Mouse (Mus musculus): ENCODE results near the gene Nkd2. TPM values are rescaled to one million over a fixed set of nuclear protein-coding genes. Genes with fewer than 3 reads are reported as not detected.

The Nkd2 gene
- total RNA-seq, 2 experiments from 2014 or later, result 2.9 to 5.0 TPM

DNA sequence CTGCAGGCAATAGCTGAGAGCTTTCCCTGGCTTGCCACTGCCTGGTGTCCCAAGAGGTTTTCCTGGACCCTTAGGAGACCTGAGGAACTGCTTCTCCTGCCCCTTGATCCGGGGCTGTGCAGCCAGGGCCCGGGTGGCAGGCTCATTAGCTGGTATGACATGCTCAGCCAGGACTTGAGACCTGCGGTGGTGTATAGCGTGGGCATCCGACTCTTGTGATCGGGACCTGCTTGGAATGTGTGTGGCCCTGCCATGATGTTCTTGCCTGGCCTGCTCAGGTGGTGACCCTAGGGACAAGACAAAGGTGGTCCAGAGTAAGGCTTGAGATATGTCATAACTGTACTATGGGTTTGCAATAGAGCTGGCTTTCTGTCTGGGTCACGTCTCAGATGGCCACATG lies 26.2 kb downstream of the Nkd2 start:
- no peak for DNase-seq (ENCODE audit: low spot score in 2 of 2)

GRCm38 (mm10) chr13:73818921-73819320 lies 28.5 kb downstream of the Nkd2 start:
- DNase-seq (ENCODE audit: low spot score in 2 of 2), result no peak

- no peak for DNase-seq (ENCODE audit: low spot score in 2 of 2)
Observed at GRCm38 (mm10) chr13:73816338-73816737, 31.1 kb downstream of the Nkd2 start.

GRCm38 (mm10) chr13:73814181-73814580 lies 33.2 kb downstream of the Nkd2 start:
- DNase-seq (ENCODE audit: low spot score in 2 of 2), result no peak

DNA sequence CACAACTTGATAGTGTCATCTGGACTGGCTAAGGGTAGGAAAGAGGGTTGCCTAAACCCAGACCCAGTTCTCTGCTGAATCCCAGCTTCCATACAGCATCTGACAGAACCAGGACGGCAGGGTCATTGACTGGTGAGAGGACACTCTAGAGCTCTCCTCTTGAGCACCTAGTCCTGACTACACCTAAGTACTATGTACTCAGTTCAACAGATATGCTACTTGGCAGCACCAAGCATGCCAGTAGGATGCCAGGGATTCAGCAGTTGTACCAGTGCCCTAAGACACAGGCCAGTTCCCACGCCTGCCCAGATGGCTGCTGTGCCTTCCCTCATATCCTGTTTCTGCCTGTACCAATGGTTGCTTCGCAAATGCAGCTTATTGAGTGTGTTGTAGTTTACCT lies 34.5 kb downstream of the Nkd2 start:
- no peak for DNase-seq (ENCODE audit: low spot score in 2 of 2)

DNA sequence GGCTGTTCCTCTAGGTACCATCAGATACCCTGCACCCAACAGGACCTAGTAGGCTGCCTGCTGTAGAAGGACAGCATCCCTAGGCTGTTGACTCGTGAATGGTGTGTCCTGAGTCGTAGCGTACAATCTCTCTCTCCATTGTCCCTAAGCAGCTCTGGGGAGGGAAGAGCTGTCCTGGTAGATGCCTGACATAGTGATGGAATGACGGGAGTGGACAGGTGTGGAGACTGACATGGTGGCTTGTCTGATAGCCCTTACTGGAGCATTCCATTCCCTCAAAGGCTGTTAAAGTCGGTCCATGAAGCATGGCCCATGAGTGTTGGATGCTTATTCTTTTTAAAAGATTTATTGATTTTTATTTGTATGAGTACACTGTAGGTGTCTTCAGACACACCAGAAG lies 42.5 kb downstream of the Nkd2 start:
- no peak for DNase-seq (ENCODE audit: low spot score in 2 of 2)

GRCm38 (mm10) chr13:73803450-73804178 lies 43.8 kb downstream of the Nkd2 start:
- DNase-seq (ENCODE audit: low spot score in 2 of 2), result peak; percentile 28 to 47

- DNase-seq (ENCODE audit: low spot score in 2 of 2), result no peak
Observed at GRCm38 (mm10) chr13:73799110-73799509, 48.3 kb downstream of the Nkd2 start.

- DNase-seq (ENCODE audit: low spot score in 2 of 2), result no peak
Observed at GRCm38 (mm10) chr13:73793171-73793570, 54.3 kb downstream of the Nkd2 start.

- DNase-seq (ENCODE audit: low spot score in 2 of 2), result no peak
Observed at GRCm38 (mm10) chr13:73792176-73792575, 55.3 kb downstream of the Nkd2 start.

DNA sequence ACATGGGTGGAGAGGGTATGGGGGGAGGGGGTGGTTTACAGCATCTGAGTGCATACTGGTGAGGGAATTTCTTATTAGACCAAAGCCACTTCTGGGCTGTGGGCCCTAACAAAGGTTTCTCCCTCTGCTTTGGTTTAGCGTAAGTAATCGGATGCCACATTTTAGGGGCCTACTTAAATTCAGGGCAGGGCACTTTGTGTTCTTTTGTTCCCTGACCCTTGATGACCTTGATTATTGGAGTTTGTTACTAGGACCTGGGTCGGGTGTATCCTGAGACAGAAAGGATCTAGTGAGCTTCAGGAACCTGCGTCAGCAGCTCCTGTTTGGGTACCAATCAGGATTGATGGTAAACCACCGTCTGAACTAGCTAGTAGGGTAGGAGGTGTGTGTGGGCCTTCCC lies 64.9 kb downstream of the Nkd2 start:
- DNase-seq (ENCODE audit: low spot score in 2 of 2), result no peak

- DNase-seq (ENCODE audit: low spot score in 2 of 2), result no peak
Observed at GRCm38 (mm10) chr13:73777578-73777977, 69.9 kb downstream of the Nkd2 start.

- DNase-seq (ENCODE audit: low spot score in 2 of 2), result no peak
Observed at GRCm38 (mm10) chr13:73775786-73776185, 71.6 kb downstream of the Nkd2 start.

- DNase-seq (ENCODE audit: low spot score in 2 of 2), result peak in 1 of 2 experiments; percentile 22
Observed at GRCm38 (mm10) chr13:73773519-73774205, 73.8 kb downstream of the Nkd2 start.

GRCm38 (mm10) chr13:73772655-73773054 lies 74.8 kb downstream of the Nkd2 start:
- DNase-seq (ENCODE audit: low spot score in 2 of 2), result no peak

DNA sequence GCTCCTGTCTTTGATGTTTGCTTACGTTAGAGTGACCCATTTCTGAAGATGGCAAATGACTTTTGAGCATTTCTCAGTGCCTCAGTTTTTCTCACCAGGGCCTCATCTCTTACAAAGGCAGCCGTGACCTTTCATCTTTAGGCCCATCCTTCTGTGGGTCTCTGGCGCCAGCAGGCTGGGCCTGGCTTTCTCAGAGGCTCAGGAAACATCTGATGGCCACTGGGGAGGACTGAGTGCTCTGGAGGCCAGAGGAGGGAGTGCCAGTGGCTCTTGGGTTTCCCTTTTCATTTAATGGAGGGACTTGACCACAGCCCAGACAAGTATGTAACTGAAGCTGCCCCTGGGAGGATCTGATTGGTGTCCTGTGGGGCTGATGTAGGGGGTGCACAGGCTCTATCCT lies 76.3 kb downstream of the Nkd2 start:
- DNase-seq (ENCODE audit: low spot score in 2 of 2), result no peak

GRCm38 (mm10) chr13:73769916-73770682 lies 77.3 kb downstream of the Nkd2 start:
- DNase-seq (ENCODE audit: low spot score in 2 of 2), result no peak

Other genes starting within 250 kb of the Nkd2 start
- 10 to 100 TPM; 62.5 to 67.4 TPM for gene Clptm1l, start 243.6 kb downstream of the Nkd2 start, total RNA-seq (2021)
- 1 to 10 TPM; 1.1 to 1.4 TPM for gene Tert, start 220.7 kb downstream of the Nkd2 start, total RNA-seq (2021)
- gene Slc6a18, start 169.6 kb downstream of the Nkd2 start, total RNA-seq (2021), result 1 to 10 TPM in 1 of 2 experiments, under 1 TPM in 1; 0.56 to 1.6 TPM
- under 1 TPM; 0.08 to 0.29 TPM for gene Slc6a19, start 142.8 kb downstream of the Nkd2 start, total RNA-seq (2021)
- 10 to 100 TPM; 11.8 to 13.3 TPM for gene Slc12a7, start 114.5 kb downstream of the Nkd2 start, total RNA-seq (2021)
- gene Trip13, start 90.2 kb upstream of the Nkd2 start, total RNA-seq (2021), result 1 to 10 TPM; 5.1 to 7.4 TPM
- 10 to 100 TPM; 25.8 to 29.1 TPM for gene Brd9, start 90.2 kb upstream of the Nkd2 start, total RNA-seq (2021)
- gene Zdhhc11, start 116.2 kb upstream of the Nkd2 start, total RNA-seq (2021), result not detected
- 10 to 100 TPM; 11.0 to 12.7 TPM for gene Tppp, start 161.8 kb upstream of the Nkd2 start, total RNA-seq (2021)
- gene Cep72, start 214.7 kb upstream of the Nkd2 start, total RNA-seq (2021), result 1 to 10 TPM; 2.1 to 5.0 TPM